In the genomic region with DNA sequence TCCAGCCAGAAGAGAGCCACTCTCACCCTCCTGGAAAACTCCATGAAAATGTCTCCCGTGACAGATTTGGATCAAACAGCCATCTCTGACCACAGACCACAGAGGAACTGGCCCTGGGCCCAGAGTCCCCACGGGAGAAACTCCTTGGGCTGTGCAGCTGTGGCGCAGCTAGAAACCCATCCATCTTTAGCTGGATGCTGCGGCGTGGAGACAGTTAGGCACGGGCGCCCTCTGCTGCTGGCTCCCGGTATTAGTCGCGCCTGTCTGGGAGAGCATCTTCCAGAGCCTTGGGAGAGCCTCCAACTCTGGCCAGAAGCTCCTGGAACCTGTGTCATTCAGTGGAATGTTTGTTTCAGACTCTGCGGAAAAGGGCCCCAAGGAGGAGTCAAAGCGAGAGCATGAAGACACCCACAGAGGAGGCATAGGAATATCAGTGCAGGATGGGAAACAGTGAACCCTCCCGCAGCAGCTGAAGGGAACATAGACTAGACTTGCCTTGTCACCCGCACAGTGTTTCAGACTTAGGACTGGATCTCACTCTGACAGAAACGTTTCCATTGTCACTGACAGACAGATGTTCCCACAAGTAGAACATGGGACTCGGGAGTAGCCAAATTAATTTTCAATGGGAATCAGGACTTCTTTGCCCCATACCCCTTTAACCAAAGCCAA, we compare ENCODE assay signal across 9 mouse cellular contexts. TPM values are rescaled to one million over a fixed set of nuclear protein-coding genes. Genes with fewer than 3 reads are reported as not detected.
DNase-seq lines count a peak whose midpoint lies in the region; ATAC-seq and TF ChIP-seq lines count a peak whose summit lies in the region.
"Had no signal": no experiment of that assay in that cellular context is flagged by ENCODE, and none has a peak within 500 bp of the region (broad histone marks: within the 10 kb centered on the region; RNA-seq: fewer than 3 reads in every experiment).

No protein-coding gene starts in this region.

- peak; percentile 51 for DNase-seq in 3134 (ENCODE audit: extremely low read depth, insufficient read length, low spot score)
- DNase-seq in heart, embryonic 10.5 days (ENCODE audit: low spot score): peak; percentile 84
- DNase-seq in kidney, postnatal 10 days: peak; percentile 94
- peak; percentile 66 for DNase-seq in liver, embryonic 11.5 days (ENCODE audit: low spot score)

- no peak overlapping the region for H3K9ac ChIP-seq in embryonic facial prominence, embryonic 15.5 days
- H3K9ac ChIP-seq in liver, embryonic 11.5 days (ENCODE audit: low read depth, low read length): no peak overlapping the region
- H3K9ac ChIP-seq in neural tube, embryonic 13.5 days: no peak overlapping the region

- WGBS in embryonic facial prominence, embryonic 15.5 days: 12% methylated on average over 16 of the region's 16 CpGs
- 18% methylated on average over 16 of the region's 16 CpGs for WGBS in heart, embryonic 10.5 days
- WGBS in liver, embryonic 11.5 days: 17% methylated on average over 16 of the region's 16 CpGs
- 20% methylated on average over 16 of the region's 16 CpGs for WGBS in neural tube, embryonic 13.5 days

- H3K36me3 ChIP-seq in embryonic facial prominence, embryonic 15.5 days: no peaks in the 10 kb centered on the region
- no peaks in the 10 kb centered on the region for H3K36me3 ChIP-seq in heart, embryonic 10.5 days
- H3K36me3 ChIP-seq in liver, embryonic 11.5 days (ENCODE audit: control insufficient read depth, insufficient read depth, low read length): no peaks in the 10 kb centered on the region
- no peaks in the 10 kb centered on the region for H3K36me3 ChIP-seq in neural tube, embryonic 13.5 days
- H3K36me3 ChIP-seq in testis, adult 2 months (ENCODE audit: control insufficient read depth, insufficient read depth, low read length): no peaks in the 10 kb centered on the region
- H3K36me3 ChIP-seq: G1E had no signal

- peaks cover 6% of the 10 kb centered on the region for H3K27me3 ChIP-seq in embryonic facial prominence, embryonic 15.5 days
- H3K27me3 ChIP-seq in heart, embryonic 10.5 days (ENCODE audit: insufficient read depth, poor library complexity, severe bottlenecking): peaks cover 35% of the 10 kb centered on the region
- H3K27me3 ChIP-seq in liver, embryonic 11.5 days (replicated peaks; ENCODE audit: control insufficient read depth, insufficient read depth, low read length): peaks cover 12% of the 10 kb centered on the region
- peaks cover 14% of the 10 kb centered on the region for H3K27me3 ChIP-seq in neural tube, embryonic 13.5 days
- no peaks in the 10 kb centered on the region for H3K27me3 ChIP-seq in testis, adult 2 months (ENCODE audit: control insufficient read depth, insufficient read depth, low read length)

- peak; percentile 67 for TF ChIP-seq CTCF in bone marrow macrophage, adult 2 months (IDR thresholded peaks at IDR 0.05; ENCODE audit: low read depth, low read length)
- TF ChIP-seq CTCF in testis, adult 2 months (IDR thresholded peaks at IDR 0.05; ENCODE audit: control insufficient read depth, insufficient read depth, insufficient replicate concordance, low read depth, low read length): peak; percentile 90

- no peak for TF ChIP-seq POLR2A in bone marrow macrophage, adult 2 months (IDR thresholded peaks at IDR 0.05; ENCODE audit: borderline replicate concordance, low read depth, low read length)
- TF ChIP-seq POLR2A in testis, adult 2 months (IDR thresholded peaks at IDR 0.05; ENCODE audit: control insufficient read depth, low read depth, low read length): no peak

- H3K27ac ChIP-seq in bone marrow macrophage, adult 2 months (ENCODE audit: insufficient read depth, low read depth, low read length): no peak overlapping the region
- no peak overlapping the region for H3K27ac ChIP-seq in embryonic facial prominence, embryonic 15.5 days (replicated peaks)
- H3K27ac ChIP-seq in heart, embryonic 10.5 days: no peak overlapping the region
- H3K27ac ChIP-seq in liver, embryonic 11.5 days (ENCODE audit: low read depth, low read length): no peak overlapping the region
- H3K27ac ChIP-seq in neural tube, embryonic 13.5 days (replicated peaks): no peak overlapping the region
- H3K27ac ChIP-seq in testis, adult 2 months (ENCODE audit: control insufficient read depth, insufficient read depth, low read depth, low read length): no peak overlapping the region

- no peaks in the 10 kb centered on the region for H3K9me3 ChIP-seq in embryonic facial prominence, embryonic 15.5 days (replicated peaks)
- no peaks in the 10 kb centered on the region for H3K9me3 ChIP-seq in heart, embryonic 10.5 days
- no peaks in the 10 kb centered on the region for H3K9me3 ChIP-seq in liver, embryonic 11.5 days (ENCODE audit: control insufficient read depth, low read length)
- H3K9me3 ChIP-seq in neural tube, embryonic 13.5 days: no peaks in the 10 kb centered on the region

- peak; percentile 83 for ATAC-seq in embryonic facial prominence, embryonic 15.5 days (ENCODE audit: insufficient number of reproducible peaks, low FRiP score, low TSS enrichment, low read depth)
- ATAC-seq in liver, embryonic 11.5 days (replicated peaks; ENCODE audit: low FRiP score): peak; percentile 57; the same call in 1 of the 2 replicates
- ATAC-seq in neural tube, embryonic 13.5 days (ENCODE audit: low read depth): peak; percentile 92

- no peak overlapping the region for H3K4me3 ChIP-seq in bone marrow macrophage, adult 2 months (ENCODE audit: insufficient read depth, low read length)
- no peak overlapping the region for H3K4me3 ChIP-seq in embryonic facial prominence, embryonic 15.5 days (replicated peaks)
- H3K4me3 ChIP-seq in heart, embryonic 10.5 days: no peak overlapping the region
- no peak overlapping the region for H3K4me3 ChIP-seq in liver, embryonic 11.5 days (ENCODE audit: low read depth, low read length)
- no peak overlapping the region for H3K4me3 ChIP-seq in neural tube, embryonic 13.5 days
- H3K4me3 ChIP-seq in testis, adult 2 months (ENCODE audit: control insufficient read depth, low read depth, low read length): no peak overlapping the region

- peak overlapping the region; percentile 36 for H3K4me2 ChIP-seq in embryonic facial prominence, embryonic 15.5 days (replicated peaks)
- H3K4me2 ChIP-seq in liver, embryonic 11.5 days: no peak overlapping the region
- no peak overlapping the region for H3K4me2 ChIP-seq in neural tube, embryonic 13.5 days

- H3K4me1 ChIP-seq in bone marrow macrophage, adult 2 months (ENCODE audit: control insufficient read depth, insufficient read depth, low read length): no peaks in the 10 kb centered on the region
- H3K4me1 ChIP-seq in embryonic facial prominence, embryonic 15.5 days: peaks cover 26% of the 10 kb centered on the region
- no peaks in the 10 kb centered on the region for H3K4me1 ChIP-seq in heart, embryonic 10.5 days
- H3K4me1 ChIP-seq in liver, embryonic 11.5 days (replicated peaks; ENCODE audit: control insufficient read depth, insufficient read depth, low read length): no peaks in the 10 kb centered on the region
- H3K4me1 ChIP-seq in neural tube, embryonic 13.5 days (replicated peaks): no peaks in the 10 kb centered on the region
- peaks cover 3% of the 10 kb centered on the region for H3K4me1 ChIP-seq in testis, adult 2 months (ENCODE audit: control insufficient read depth, insufficient read depth, low read length)

RNA-seq across cellular contexts. Expression of gene Lmx1a, which starts 44.0 kb away (rescaled TPM):
- not detected in 2 replicates for polyA plus RNA-seq in bone marrow macrophage, adult 2 months (2012; ENCODE audit: insufficient read depth, insufficient read length, missing spikeins)
- polyA plus RNA-seq in embryonic facial prominence, embryonic 15.5 days (2015; fragmentation: Nextera tagmentation; extraction: Ambion mirVana): 0.93 and 1.2 TPM in 2 replicates
- 2.2 and 4.0 TPM in 2 replicates for polyA plus RNA-seq in heart, embryonic 10.5 days (2016; fragmentation: Nextera tagmentation; extraction: Ambion mirVana)
- polyA plus RNA-seq in liver, embryonic 11.5 days (2014; fragmentation: Nextera tagmentation; extraction: Ambion mirVana): 2.6 and 2.7 TPM in 2 replicates
- polyA plus RNA-seq in neural tube, embryonic 13.5 days (2015; fragmentation: Nextera tagmentation; extraction: Ambion mirVana): 0.85 and 1.2 TPM in 2 replicates
- polyA plus RNA-seq in testis, adult 2 months (2012; rRNA removed): 0.06 TPM in 1 of 2 replicates, not detected in the other
- polyA plus RNA-seq: G1E had no signal

RNA-seq across cellular contexts. Expression of gene Rxrg, which starts 46.8 kb away (rescaled TPM):
- polyA plus RNA-seq in bone marrow macrophage, adult 2 months (2012; ENCODE audit: insufficient read depth, insufficient read length, missing spikeins): not detected in 2 replicates
- polyA plus RNA-seq in embryonic facial prominence, embryonic 15.5 days (2015; fragmentation: Nextera tagmentation; extraction: Ambion mirVana): 20.2 and 25.4 TPM in 2 replicates
- 2.0 and 3.5 TPM in 2 replicates for polyA plus RNA-seq in heart, embryonic 10.5 days (2016; fragmentation: Nextera tagmentation; extraction: Ambion mirVana)
- polyA plus RNA-seq in liver, embryonic 11.5 days (2014; fragmentation: Nextera tagmentation; extraction: Ambion mirVana): 2.8 and 3.0 TPM in 2 replicates
- 20.9 and 22.1 TPM in 2 replicates for polyA plus RNA-seq in neural tube, embryonic 13.5 days (2015; fragmentation: Nextera tagmentation; extraction: Ambion mirVana)
- 1.2 and 1.8 TPM in 2 replicates for polyA plus RNA-seq in testis, adult 2 months (2012; rRNA removed)
- polyA plus RNA-seq: G1E had no signal
